Mouse (Mus musculus): ENCODE measurements around the gene Slc26a10. TPM values are rescaled to one million over a fixed set of nuclear protein-coding genes. Genes with fewer than 3 reads are reported as not detected.
"Not testable (repeated sequence)": the region's sequence is repeated elsewhere in the genome, so short reads cannot be mapped to it uniquely, and the experiment has no call there.

Gene Slc26a10
- total RNA-seq, 2 experiments from 2014 or later, result 3.8 to 4.3 TPM

DNA sequence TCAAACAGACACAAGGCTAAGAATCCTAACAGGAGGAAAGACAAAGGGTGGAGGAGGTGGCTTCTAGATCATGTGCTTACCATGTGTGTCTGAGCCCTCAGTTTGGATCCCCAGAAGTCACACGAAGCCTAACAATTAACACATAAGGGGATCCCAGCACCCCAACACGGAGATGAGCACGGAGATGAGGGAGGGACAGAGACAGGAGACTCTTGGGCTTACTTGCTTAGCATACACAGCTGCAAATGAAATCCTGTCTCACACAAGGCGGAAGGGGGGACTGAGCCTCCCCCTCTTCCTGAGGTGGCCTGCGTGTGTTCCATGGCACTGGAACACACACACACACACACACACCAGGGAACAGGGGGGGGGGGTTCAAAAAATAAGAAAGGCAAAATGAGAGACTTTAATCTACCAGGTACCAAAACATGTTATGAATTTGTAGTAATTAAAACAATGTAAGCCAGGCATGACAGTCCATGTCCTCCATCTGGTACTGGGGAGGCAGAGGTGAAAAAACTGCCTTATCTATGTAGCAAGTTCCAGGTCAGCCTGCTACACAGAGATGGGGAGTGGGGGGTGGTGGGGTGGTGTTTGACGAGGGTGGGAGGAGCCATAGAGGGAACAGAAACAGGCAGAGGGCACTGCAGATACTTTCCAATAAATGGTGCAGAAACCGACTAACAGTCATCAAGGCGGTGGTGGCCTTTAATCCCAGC lies 45.2 kb downstream of the Slc26a10 start:
- no peak for DNase-seq (ENCODE audit: low spot score in 2 of 2)

- DNase-seq (ENCODE audit: low spot score in 2 of 2), result not testable (repeated sequence)
These were observed 45.9 kb downstream of the Slc26a10 start for GRCm38 (mm10) chr10:127134394-127135035.

GRCm38 (mm10) chr10:127132469-127132868 lies 48.0 kb downstream of the Slc26a10 start:
- DNase-seq (ENCODE audit: low spot score in 2 of 2), result no peak

- DNase-seq (ENCODE audit: low spot score in 2 of 2), result no peak
These were observed 51.0 kb downstream of the Slc26a10 start for GRCm38 (mm10) chr10:127129431-127129830.

- no peak for DNase-seq (ENCODE audit: low spot score in 2 of 2)
These were observed 52.6 kb downstream of the Slc26a10 start for GRCm38 (mm10) chr10:127127711-127128279.

DNA sequence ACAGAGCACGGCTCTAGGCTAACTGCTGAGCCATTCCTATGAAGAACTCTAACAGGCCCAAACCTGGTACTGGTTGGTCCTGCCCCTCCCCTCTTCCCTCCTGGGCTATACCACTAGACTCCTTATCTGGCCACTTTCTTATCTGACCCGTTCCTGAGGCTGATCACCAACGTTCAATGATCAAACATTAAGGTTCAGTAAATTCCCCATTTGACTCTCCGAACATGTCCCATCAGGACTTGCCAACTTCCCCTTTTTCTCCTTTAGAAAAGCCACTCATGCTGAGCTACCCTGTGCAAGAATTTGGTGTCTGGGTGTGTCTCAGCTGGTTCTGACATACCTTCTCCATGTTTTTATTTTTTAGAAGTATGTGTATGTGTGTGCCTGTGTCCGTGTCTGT lies 53.9 kb downstream of the Slc26a10 start:
- DNase-seq (ENCODE audit: low spot score in 2 of 2), result no peak

GRCm38 (mm10) chr10:127125210-127126001 lies 55.0 kb downstream of the Slc26a10 start:
- DNase-seq (ENCODE audit: low spot score in 2 of 2), result no peak

DNA sequence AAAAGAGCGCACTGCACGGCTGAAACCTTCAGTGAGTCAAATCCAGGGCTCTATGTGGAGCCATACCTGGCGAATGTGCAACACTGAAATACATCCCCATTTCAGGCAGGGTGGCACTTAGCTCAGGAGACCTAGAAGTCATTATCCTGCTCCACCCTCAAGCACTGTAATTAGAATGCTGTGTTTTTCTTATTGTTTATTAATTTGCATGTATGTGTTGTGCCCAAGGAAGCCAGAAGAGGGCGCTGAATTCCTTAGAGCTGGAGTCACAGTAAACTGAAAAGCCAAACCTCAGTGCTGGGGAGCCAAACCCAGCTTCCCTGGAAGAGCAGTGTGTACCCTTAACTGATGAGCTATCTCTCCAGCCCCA lies 57.0 kb downstream of the Slc26a10 start:
- peak in 1 of 2 experiments; percentile 48 for DNase-seq (ENCODE audit: low spot score in 2 of 2)

GRCm38 (mm10) chr10:127122784-127123435 lies 57.5 kb downstream of the Slc26a10 start:
- DNase-seq (ENCODE audit: low spot score in 2 of 2), result no peak

GRCm38 (mm10) chr10:127122018-127122417 lies 58.4 kb downstream of the Slc26a10 start:
- DNase-seq (ENCODE audit: low spot score in 2 of 2), result no peak

Other genes with a start within 250 kb of the Slc26a10 start
- 100 to 1,000 TPM; 194 to 205 TPM for gene Ctdsp2, start 201.9 kb downstream of the Slc26a10 start, total RNA-seq (2021)
- under 1 TPM; 0.42 to 0.52 TPM for gene Avil, start 179.9 kb downstream of the Slc26a10 start, total RNA-seq (2021)
- 10 to 100 TPM; 29.2 to 38.5 TPM for gene Tsfm, start 149.8 kb downstream of the Slc26a10 start, total RNA-seq (2021)
- 10 to 100 TPM; 18.3 to 18.8 TPM for gene Mettl1, start 139.2 kb downstream of the Slc26a10 start, total RNA-seq (2021)
- gene Eef1akmt3, start 139.1 kb downstream of the Slc26a10 start, total RNA-seq (2021), result 1 to 10 TPM in 1 of 2 experiments, under 1 TPM in 1; 0.78 to 1.1 TPM
- under 1 TPM; 0.78 to 0.86 TPM for gene Cyp27b1, start 132.4 kb downstream of the Slc26a10 start, total RNA-seq (2021)
- 1 to 10 TPM; 1.6 to 1.7 TPM for gene March9, start 120.5 kb downstream of the Slc26a10 start, total RNA-seq (2021)
- 100 to 1,000 TPM; 225 to 253 TPM for gene Cdk4, start 117.1 kb downstream of the Slc26a10 start, total RNA-seq (2021)
- 10 to 100 TPM; 39.5 to 44.3 TPM for gene Tspan31, start 110.4 kb downstream of the Slc26a10 start, total RNA-seq (2021)
- 1 to 10 TPM; 1.7 to 2.6 TPM for gene Agap2, start 105.4 kb downstream of the Slc26a10 start, total RNA-seq (2021)
- 10 to 100 TPM; 42.6 to 42.8 TPM for gene Os9, start 59.5 kb downstream of the Slc26a10 start, total RNA-seq (2021)
- 1 to 10 TPM; 3.4 to 3.6 TPM for gene B4galnt1, start 15.4 kb downstream of the Slc26a10 start, total RNA-seq (2021)
- 10 to 100 TPM; 40.4 to 43.0 TPM for gene Arhgef25, start 9.4 kb upstream of the Slc26a10 start, total RNA-seq (2021)
- 10 to 100 TPM; 43.8 to 49.7 TPM for gene Dtx3, start 15.1 kb upstream of the Slc26a10 start, total RNA-seq (2021)
- gene Pip4k2c, start 30.9 kb upstream of the Slc26a10 start, total RNA-seq (2021), result 10 to 100 TPM; 11.5 to 12.7 TPM
- 1 to 10 TPM; 1.2 to 1.4 TPM for gene Kif5a, start 82.7 kb upstream of the Slc26a10 start, total RNA-seq (2021)
- gene Dctn2, start 85.7 kb upstream of the Slc26a10 start, total RNA-seq (2021), result 100 to 1,000 TPM; 145 to 146 TPM
- gene Mbd6, start 108.4 kb upstream of the Slc26a10 start, total RNA-seq (2021), result 10 to 100 TPM; 34.2 to 41.9 TPM
- gene Mars, start 131.1 kb upstream of the Slc26a10 start, total RNA-seq (2021), result 10 to 100 TPM; 47.5 to 48.0 TPM
- gene Arhgap9, start 141.3 kb upstream of the Slc26a10 start, total RNA-seq (2021), result 1 to 10 TPM; 2.8 to 3.9 TPM
- gene Gli1, start 161.3 kb upstream of the Slc26a10 start, total RNA-seq (2021), result 10 to 100 TPM in 1 of 2 experiments, 1 to 10 TPM in 1; 9.0 to 11.8 TPM
- under 1 TPM in 1 of 2 experiments, not detected in 1; 0.08 TPM for gene Inhbe, start 173.8 kb upstream of the Slc26a10 start, total RNA-seq (2021)
- under 1 TPM in 1 of 2 experiments, not detected in 1; 0.29 TPM for gene Inhbc, start 189.8 kb upstream of the Slc26a10 start, total RNA-seq (2021)
- 100 to 1,000 TPM in 1 of 2 experiments, 10 to 100 TPM in 1; 87.7 to 101 TPM for gene R3hdm2, start 199.7 kb upstream of the Slc26a10 start, total RNA-seq (2021)